Mouse (Mus musculus) retina, postnatal 7 days (tissue): ENCODE measurements around the gene Napb.
"Not testable (repeated sequence)": the region's sequence is repeated elsewhere in the genome, so short reads cannot be mapped to it uniquely, and the experiment has no call there.

Source experiments
- DNase-seq: peaks from one replicate; pipeline ENCODE4 v3.0.0-alpha.2; 2012; ENCODE audit warnings: low read depth, low spot score

The Napb gene

GRCm38 (mm10) chr2:148732327-148733000, at the start of gene Napb:
TSS of gene Napb (minus strand) at chr2:148732467.
- DNase-seq, result peak; percentile 87

- DNase-seq, result no peak
These were observed 49.4 kb upstream of the Napb start, which contains the start of gene 8030411F24Rik for GRCm38 (mm10) chr2:148781709-148782108. TSS of gene 8030411F24Rik (plus strand) at chr2:148782009.

DNA sequence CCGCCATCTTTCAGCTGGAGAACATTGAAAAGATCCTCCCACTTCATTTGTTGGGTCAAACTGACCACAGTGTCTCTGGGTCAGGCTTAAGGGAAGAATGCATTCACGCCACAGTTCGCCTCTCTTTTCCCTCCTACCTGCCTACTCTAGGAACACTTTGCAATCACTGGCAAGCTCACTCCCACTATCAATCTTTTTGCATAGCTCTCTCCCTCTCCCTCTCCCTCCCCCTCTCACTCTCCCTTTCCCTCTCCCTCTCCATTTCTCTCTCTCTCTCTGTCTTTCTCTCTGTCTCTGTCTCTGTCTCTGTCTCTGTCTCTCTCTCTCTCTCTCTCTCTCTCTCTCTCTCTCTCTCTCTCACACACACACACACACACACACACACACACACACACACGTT, 39.1 kb upstream of the Napb start, which contains the start of gene Cst11:
Gene Cst11 (minus strand): TSS at position 101 of the 400 bp plus-strand sequence.
- not testable (repeated sequence) for DNase-seq

- DNase-seq, result no peak
These were observed 31.6 kb upstream of the Napb start for GRCm38 (mm10) chr2:148763648-148764388.

DNA sequence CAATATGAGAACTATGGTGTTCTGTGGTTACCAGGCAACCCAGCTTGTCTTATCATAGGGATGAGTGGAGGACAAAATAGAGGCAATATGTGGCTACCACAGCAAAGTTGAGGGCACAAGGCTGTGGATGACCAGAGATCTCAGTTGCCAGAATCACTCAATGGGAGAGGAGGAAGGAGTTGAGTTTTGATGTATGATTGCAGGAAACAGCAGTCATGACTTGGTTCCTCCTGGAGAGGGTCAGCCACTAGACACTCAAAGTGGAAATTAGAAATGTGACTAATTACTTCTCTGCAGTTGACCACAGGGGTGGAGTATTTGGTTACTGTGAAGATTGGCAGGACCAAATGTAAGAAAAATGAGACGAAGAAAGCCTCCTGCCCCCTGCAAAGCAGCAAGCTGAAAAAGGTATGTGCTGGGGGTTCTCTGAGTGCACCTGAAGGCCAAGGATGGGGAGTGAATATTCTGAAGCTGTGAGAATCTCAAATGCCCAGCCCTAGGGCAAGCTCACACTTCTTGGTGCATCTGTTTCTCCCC, 22.1 kb upstream of the Napb start:
- DNase-seq, result no peak

GRCm38 (mm10) chr2:148751893-148752813, 19.9 kb upstream of the Napb start:
- peak; percentile 75 for DNase-seq

GRCm38 (mm10) chr2:148750058-148750457, 17.8 kb upstream of the Napb start, which contains the start of gene Cstl1:
TSS of gene Cstl1 (plus strand) at chr2:148750358.
- no peak for DNase-seq

DNA sequence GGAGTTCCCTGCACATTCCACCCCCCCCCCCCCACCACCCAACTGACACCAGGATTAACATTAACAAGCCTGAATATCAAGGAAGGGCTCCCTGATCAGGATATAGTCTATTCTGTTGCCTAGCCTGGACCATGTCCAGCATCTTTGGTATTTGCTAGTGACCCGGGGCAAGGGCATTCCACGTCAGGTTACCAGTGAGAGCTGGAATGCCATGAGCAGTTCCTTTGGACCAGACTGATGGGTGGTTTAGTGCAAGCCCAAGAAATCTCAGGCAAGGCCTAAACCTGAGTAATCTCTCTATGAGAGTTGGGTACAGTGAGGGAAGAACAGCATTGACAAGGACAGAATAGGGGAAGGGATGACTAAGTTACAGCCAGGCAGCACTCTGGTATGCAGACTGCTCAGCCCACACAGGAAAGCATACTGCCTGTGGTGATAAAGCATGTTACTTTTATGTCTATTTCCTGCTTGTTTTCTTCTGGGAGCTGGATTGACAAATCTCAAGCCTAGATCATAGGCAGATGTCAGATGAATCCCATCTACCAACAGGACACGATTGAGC, 11.7 kb upstream of the Napb start:
- no peak for DNase-seq

GRCm38 (mm10) chr2:148743001-148743400, 10.7 kb upstream of the Napb start:
- no peak for DNase-seq

DNA sequence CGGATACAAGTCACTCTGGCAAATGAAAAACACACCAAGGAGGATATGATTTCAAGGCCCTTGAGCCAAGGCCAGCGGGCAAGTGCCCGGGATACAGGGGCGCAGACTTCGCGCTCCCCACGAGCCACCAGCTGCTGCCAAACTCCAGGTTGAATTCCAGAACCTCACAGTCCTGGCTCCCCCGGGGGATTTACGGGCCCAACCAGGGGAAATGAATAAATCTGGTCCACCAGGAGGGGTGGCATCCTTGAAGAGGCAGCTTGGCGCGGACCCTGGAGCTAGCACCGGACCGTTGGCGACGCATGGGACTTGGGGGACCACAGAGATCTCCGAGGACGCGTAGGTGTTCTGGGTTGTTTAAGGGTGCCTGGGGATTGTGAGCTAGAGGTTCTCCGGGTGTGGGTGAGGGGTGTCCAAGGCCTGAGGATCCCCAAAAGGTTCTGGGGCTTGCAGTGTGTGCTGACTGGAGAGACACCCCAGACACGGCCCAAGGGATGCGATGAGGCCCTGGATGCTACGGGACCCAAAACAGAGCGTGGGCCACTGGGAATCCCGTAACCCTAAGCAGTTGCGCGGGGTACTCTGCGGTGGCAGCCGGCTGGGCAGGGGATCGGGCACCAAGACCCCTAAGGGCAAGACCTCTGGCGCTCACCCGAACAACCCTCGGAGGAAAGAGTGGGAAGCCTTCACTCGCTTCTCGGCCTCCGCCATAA, 497 bp downstream of the Napb start:
- no peak for DNase-seq

DNA sequence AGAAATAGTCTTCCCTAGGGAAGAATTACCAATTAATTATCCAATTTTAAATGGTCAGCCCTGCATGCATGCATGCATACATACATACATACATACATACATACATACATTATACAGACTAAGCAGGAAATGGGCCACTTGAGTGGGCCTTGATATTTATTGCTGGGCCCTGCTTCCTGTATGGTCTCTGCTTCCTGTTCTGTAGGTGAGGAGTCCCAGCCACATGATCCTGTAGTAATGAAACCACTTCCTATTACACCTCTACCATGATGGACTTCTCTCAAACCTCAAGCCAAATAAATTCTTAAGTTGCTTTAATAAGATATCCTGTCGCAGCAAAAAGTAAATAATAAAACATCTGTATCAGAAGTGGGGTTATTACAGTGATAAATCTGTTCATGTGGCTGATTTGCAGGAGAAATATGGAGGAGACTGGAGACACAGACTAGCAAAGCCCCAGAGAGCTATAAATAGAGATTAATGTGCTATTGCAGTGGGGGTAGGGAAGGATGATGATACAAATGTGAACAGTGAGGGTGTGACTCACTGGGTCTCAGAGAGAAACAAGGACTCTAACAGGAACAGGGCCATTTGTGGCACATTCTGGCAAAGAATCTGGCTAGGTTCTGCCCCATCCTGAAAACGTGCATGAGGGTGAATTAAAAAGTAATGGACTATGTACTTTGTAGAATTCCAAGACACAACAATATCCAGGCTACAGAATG, 12.8 kb downstream of the Napb start:
- DNase-seq, result no peak

- DNase-seq, result no peak
These were observed 15.2 kb downstream of the Napb start for GRCm38 (mm10) chr2:148717072-148717471.

DNA sequence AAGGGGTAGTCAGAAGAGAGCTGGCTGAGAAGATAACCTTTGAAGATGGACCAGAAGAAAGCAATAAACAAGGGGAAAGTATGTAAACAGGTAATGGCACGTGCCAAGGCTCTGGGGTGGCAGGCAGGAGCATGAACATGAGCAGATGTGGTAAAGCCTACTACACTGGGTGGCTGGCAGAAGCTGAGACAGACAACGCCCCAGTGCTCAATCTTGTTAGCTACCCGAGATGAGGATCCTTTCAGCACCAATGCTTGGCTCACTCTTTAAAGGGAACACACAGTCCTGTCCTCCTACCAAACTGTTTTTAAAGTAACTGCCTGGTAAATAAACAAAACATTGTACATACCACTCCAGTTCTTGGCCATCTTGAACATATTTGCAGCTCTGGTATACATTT, 19.9 kb downstream of the Napb start:
- DNase-seq, result no peak

DNA sequence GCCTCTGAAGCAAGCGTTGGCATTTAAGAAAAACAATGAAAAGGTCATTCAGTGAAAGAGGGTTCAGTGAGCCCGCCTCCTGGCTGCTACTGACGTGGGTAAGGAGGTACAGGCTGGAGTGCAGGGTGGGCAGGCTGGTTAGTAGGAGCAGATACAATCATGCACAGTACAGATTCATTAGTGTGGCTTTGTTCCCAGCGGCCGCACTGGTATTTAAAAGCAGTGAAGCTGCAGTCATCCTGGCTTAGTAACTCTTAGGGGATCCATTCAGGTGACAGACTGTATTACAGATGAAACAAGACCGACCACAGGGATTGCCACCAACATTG, 25.1 kb downstream of the Napb start:
- DNase-seq, result no peak

- DNase-seq, result peak; percentile 30
These were observed 25.7 kb downstream of the Napb start for GRCm38 (mm10) chr2:148706409-148707201.

- no peak for DNase-seq
These were observed 33.7 kb downstream of the Napb start for GRCm38 (mm10) chr2:148698571-148698970.

- no peak for DNase-seq
These were observed 41.5 kb downstream of the Napb start for GRCm38 (mm10) chr2:148690781-148691180.

- DNase-seq, result no peak
These were observed 42.0 kb downstream of the Napb start for GRCm38 (mm10) chr2:148690291-148690690.

- DNase-seq, result no peak
These were observed 42.7 kb downstream of the Napb start for GRCm38 (mm10) chr2:148689444-148690140.
